14 mouse cellular contexts compared by ENCODE assay signal in genomic region chr4:152224156-152224555, GRCm38 (mm10).
"Had no signal": no experiment of that assay in that cellular context is flagged by ENCODE, and none has a peak within 500 bp of the region (broad histone marks: within the 10 kb centered on the region; RNA-seq: fewer than 3 reads in every experiment).

No protein-coding gene starts in this region.

- H3K27ac ChIP-seq: limb, embryonic 12.5 days; liver, embryonic 13.5 days; neural tube, embryonic 15.5 days had no signal

- H3K27me3 ChIP-seq: limb, embryonic 12.5 days; liver, embryonic 13.5 days; megakaryocyte, embryonic 14.5 days; neural tube, embryonic 15.5 days had no signal

- H3K9ac ChIP-seq: limb, embryonic 12.5 days; liver, embryonic 13.5 days; liver, postnatal 0 days; neural tube, embryonic 15.5 days had no signal

- H3K9me3 ChIP-seq: limb, embryonic 12.5 days; liver, embryonic 13.5 days; megakaryocyte, embryonic 14.5 days; neural tube, embryonic 15.5 days had no signal

- H3K4me3 ChIP-seq: limb, embryonic 12.5 days; liver, embryonic 13.5 days; megakaryocyte, embryonic 14.5 days; neural tube, embryonic 15.5 days had no signal

- H3K4me2 ChIP-seq: limb, embryonic 12.5 days; liver, embryonic 13.5 days; midbrain, embryonic 11.5 days; neural tube, embryonic 15.5 days had no signal

- ATAC-seq: liver, postnatal 0 days; midbrain, embryonic 16.5 days had no signal

- DNase-seq: kidney, adult 11 months; kidney, adult 9 months; kidney, postnatal 14 days; liver; liver, embryonic 13.5 days; liver, postnatal 0 days; lung, postnatal 36 days; thymus, adult 18-20 months; thymus, postnatal 14 days had no signal
